Mouse (Mus musculus) cerebellum, adult 11-12 months (tissue): ENCODE data around the gene Sp100.
A peak's percentile ranks its signal among the peaks of the same experiment; 100 is the strongest.

Experiments
- DNase-seq: peaks from one replicate; pipeline ENCODE4 v3.0.0; 2022

Sp100 gene

GRCm38 (mm10) chr1:85703245-85704186 is 53.7 kb downstream of the Sp100 start:
- peak; percentile 28 for DNase-seq

DNA sequence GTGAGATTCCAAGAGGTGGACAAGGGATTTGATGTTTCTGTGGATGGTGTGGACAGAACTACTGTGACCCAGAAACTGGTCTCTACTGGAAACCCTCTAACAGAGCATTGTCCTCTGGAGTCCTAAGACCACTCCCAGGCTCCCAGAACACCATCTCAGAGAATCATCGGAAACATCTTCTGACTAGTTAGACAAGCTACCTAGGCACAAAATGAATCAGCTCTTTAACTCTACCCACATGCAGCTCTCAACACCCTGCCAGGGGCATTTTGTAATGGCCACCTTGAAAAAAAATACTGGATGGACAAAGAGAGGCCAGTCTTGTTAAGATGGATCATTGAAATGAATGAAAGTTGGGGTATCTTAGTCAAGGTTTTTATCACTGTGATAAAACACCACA is 55.8 kb downstream of the Sp100 start:
- DNase-seq: no peak

DNA sequence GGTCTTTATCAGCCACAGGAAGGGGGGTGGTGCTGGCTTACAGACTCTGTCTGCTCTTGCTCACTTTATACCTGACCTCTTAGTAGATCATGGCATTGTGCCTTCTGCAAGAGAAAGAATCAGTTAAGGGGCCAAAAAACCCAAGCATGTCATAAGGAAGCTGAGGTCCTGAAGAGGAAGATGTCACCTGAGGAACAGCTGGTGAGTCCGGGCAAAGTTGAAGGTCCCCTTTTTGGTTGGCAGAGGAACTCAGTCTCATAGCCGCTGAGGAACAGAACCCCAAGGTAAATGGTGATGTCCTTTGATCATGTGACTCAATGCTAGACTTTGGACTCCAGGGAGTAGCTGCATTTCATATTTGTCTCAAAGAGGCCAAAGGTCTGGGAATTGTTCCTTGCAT is 57.0 kb downstream of the Sp100 start:
- no peak for DNase-seq

- DNase-seq: no peak
These were observed 64.7 kb downstream of the Sp100 start for GRCm38 (mm10) chr1:85714501-85714900.

DNA sequence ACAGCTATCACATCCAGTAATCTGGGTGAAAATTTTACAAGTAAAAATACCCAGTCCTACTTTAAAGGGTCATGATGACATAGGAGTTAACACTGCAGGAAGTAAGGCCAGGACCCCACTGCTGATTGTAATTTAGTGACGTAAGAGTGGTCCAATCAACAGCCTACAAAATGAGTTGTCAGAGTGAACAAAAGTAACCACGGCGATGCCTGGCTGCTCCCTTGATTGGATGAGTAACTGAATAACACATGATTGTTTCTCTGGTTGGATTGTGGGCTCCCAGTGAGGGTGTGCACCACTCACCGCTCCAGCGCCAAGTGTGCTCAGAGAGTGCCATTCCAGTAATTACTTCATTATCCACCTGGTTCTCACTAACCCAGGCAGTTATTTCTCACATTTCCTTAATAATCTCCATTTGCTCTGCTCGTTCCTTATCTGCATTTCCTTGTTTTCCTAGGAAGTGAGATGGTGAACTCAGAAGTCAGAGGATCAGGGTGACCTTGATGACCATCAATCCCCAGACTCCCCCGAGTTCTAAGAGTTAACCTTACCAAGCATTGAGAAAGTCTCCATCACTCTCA is 66.7 kb downstream of the Sp100 start:
- no peak for DNase-seq

GRCm38 (mm10) chr1:85719049-85719448 is 69.3 kb downstream of the Sp100 start:
- no peak for DNase-seq

DNA sequence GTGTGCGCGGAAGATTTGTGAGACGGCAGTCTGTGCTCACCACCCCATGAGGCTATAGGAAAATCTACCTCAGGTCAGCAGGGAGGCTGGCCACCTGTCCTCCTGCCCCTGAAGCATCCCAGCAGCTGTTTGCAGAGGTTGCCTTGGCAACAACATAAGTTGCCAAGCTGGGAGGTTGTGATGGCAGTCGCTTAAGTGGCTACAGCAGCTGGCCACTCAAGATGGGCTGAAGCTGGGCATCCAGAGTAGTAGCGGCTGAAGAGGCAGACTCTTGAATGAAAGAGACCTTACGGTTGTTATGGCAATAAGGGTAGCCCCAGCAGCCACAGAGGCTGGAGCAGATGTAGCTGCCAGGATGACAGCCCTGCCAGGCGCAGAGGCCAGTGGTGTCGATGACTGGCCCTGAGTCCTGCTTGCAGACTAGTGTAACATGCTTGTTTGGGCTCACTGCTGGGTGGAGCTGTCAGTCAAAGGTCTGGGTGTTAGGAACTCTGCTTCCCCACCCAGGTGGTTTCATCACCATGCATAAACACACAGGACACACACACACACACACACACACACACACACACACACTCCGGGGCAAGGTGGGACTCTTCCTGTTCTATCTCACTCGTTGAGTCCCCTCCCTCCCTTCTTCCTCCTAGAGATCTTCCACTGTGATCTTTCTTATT is 70.6 kb downstream of the Sp100 start:
- DNase-seq: no peak

GRCm38 (mm10) chr1:85730471-85730870 is 80.7 kb downstream of the Sp100 start:
- DNase-seq: no peak

DNA sequence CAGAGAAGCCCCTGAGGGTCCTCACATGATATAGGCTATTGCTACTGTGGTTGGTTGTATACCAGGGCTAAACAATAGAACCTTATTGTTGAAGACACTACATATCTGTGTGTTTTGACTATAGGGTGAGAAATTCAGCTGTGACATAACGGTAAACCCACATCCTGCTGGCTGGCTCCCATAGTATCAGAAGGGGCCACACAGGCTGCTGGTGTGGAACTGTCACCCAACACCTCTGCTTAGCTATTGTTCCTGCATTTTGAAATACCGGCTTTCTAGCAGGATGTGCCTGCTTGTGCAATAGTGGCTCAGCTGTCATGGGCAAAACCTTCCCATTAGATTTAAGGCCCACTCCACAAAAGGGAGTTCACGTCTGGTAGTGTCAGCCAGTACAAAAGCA is 82.8 kb downstream of the Sp100 start:
- no peak for DNase-seq

GRCm38 (mm10) chr1:85734511-85734910 is 84.7 kb downstream of the Sp100 start:
- no peak for DNase-seq

DNA sequence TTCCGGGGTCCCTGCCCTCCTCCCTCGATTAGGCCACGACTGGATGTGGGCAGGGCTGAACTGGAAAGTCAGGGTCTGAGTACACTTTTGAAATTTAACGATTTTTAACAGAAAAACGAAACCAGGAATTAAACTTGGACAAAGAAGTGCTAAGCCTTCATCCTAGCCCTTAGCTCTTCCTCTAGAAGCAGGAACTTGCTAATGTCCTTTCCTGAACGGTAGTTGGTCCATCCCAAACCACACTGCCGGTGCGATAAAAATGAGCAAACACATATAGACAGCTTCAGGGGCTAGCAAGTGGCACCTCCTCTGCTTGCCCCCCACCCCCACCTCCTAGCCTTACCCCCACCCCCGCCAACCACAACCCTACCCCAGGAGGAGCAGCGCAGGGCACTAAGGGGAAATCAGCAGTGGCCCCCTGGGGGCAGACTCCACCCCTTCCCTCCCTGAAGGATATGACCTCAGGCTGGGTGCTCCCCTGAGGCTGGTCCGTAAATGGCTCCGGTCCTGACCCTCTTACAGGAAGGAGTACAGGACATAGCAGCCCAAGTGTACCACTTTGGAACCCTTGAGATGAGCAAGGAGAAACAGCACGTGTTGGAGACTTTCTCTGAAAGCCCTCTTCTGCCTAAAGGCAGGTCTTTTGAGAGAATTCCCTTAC is 85.8 kb downstream of the Sp100 start:
- no peak for DNase-seq

- DNase-seq: peak; percentile 17
These were observed 86.8 kb downstream of the Sp100 start for GRCm38 (mm10) chr1:85736355-85737184.

DNA sequence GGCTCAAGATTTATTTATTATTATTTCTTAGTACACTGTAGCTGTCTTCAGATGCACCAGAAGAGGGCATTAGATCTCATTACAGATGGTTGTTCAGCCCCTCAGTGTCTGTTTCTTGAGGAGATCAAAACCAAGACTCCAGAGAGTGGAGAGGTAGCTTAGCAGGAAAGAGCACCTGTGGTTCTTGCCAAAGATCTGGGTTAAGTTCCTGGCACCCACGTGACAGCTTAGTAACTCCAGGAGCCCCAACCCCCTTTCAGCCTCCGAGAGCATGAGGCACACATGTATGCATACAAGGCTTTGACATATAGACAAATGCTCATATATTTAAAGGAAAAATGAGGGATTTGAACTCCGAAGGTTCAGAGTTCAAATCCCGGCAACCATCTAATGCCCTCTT is 89.2 kb downstream of the Sp100 start:
- no peak for DNase-seq

- DNase-seq: no peak
These were observed 90.0 kb downstream of the Sp100 start for GRCm38 (mm10) chr1:85739819-85740218.

GRCm38 (mm10) chr1:85740923-85741322 is 91.1 kb downstream of the Sp100 start:
- DNase-seq: no peak

GRCm38 (mm10) chr1:85742333-85742732 is 92.5 kb downstream of the Sp100 start:
- no peak for DNase-seq

- no peak for DNase-seq
These were observed 93.2 kb downstream of the Sp100 start for GRCm38 (mm10) chr1:85742916-85743505.

DNA sequence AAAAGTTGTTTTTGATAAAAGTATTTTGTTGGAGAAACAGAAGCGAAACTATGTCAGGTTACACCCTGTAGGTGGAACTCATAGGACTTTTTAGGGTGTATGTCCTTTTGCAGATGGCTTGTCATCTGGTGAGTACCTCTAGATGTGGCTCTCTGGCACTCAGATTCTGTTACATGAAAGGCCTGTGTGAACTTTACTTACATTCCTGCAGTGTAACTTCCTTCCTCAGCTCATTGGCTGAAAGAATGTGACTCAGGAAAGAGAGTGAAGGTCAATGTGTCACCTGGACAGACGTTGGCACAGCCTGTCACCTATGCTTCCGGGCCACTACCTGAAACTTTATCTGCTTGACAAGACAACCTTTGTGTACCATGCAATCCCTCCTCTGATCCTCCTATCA is 94.8 kb downstream of the Sp100 start:
- no peak for DNase-seq

GRCm38 (mm10) chr1:85746511-85746910 is 96.7 kb downstream of the Sp100 start:
- no peak for DNase-seq

DNA sequence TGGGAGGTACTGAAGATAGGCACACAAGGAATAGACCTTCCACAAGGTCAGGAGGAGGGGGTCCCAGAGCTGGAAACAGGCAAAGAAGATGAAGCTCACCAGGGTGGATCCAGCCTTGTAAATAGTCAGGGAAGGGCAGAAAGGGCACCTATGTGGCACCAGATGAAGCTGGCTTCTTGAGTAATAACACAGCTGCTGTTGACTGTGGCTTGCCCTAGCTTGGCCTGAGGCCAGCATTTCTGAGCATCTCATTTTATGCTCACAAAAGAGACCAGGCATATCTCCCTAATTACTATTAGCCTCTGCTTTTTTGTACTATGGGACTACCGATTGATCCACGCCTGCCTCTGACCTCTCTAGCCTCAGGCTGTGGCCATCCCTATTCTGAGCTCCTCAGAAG is 100.0 kb downstream of the Sp100 start:
- DNase-seq: no peak

GRCm38 (mm10) chr1:85750650-85751049 is 100.9 kb downstream of the Sp100 start:
- DNase-seq: no peak

DNA sequence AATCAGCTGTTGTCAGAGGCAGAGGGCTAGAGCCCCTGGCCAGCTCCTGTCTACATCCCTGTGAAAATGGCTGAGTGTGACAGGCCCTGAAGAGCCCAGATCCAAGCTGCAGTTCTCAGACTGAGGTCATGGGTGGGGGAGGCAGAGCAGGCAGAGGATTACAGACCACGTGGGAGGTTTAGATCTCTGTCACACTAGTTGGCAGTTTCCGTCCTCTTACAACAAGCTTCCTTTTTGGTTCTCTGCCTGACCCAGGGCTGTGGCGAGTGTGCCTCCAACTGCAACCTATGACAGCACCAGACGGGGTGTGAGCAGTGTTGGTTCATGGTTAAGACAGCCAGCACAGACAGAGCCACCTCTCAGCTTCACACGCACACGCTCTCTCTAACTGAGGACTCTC is 101.7 kb downstream of the Sp100 start:
- no peak for DNase-seq
